In genomic region chr6:86399995-86400394, GRCm38 (mm10) we compare ENCODE assay signal across 22 mouse cellular contexts. TPM values are rescaled to one million over a fixed set of nuclear protein-coding genes. Genes with fewer than 3 reads are reported as not detected.
"Had no signal": no experiment of that assay in that cellular context is flagged by ENCODE, and none has a peak within 500 bp of the region (broad histone marks: within the 10 kb centered on the region; RNA-seq: fewer than 3 reads in every experiment).

No protein-coding gene starts in this region.

- DNase-seq: kidney, adult 18-20 months; kidney, postnatal 10 days; kidney, postnatal 36 days; layer of hippocampus, postnatal 36 days; lung, adult 2 months; lung, postnatal 14 days; midbrain, embryonic 14.5 days; thymus, adult 2 months; thymus, postnatal 14 days; thymus, postnatal 4 days had no signal

- H3K27ac ChIP-seq: left cerebral cortex, adult 2 months; liver, embryonic 14.5 days; macrophage had no signal

- H3K4me3 ChIP-seq: left cerebral cortex, adult 2 months had no signal

- H3K4me2 ChIP-seq: midbrain, embryonic 11.5 days had no signal

- ATAC-seq: intestine, embryonic 16.5 days had no signal

- H3K9ac ChIP-seq: liver, embryonic 14.5 days had no signal

RNA-seq across cellular contexts. Expression of gene Gm44790, which starts 26.5 kb away (rescaled TPM):
- total RNA-seq: layer of hippocampus, postnatal 10 days; left cerebral cortex, adult 2 months; left cerebral cortex, postnatal 36 days; megakaryocyte-erythroid progenitor cell, adult 5-6 weeks had no signal
- polyA plus RNA-seq: intestine, embryonic 16.5 days; kidney, embryonic 14.5 days; lung, embryonic 16.5 days; macrophage; midbrain, embryonic 11.5 days; midbrain, embryonic 14.5 days; neural tube, embryonic 11.5 days; stomach, embryonic 16.5 days had no signal
